Mouse (Mus musculus) heart, postnatal 0 days (tissue): Measurements from ENCODE around the gene Runx1. TPM values are rescaled to one million over a fixed set of nuclear protein-coding genes. Genes with fewer than 3 reads are reported as not detected.
A peak's percentile ranks its signal among the peaks of the same experiment; 100 is the strongest.

ENCODE experiments used
- ATAC-seq: fragments of 200-750 bp; cut with Nextera tagmentation; 2 replicates; pipeline ENCODE4 v1.8.0; 2017; ENCODE audit warnings: low read depth, moderate number of reproducible peaks, moderate library complexity; ENCODE audit not compliant: insufficient read depth
- DNase-seq: peaks from one replicate; pipeline ENCODE4 v3.0.0-alpha.2; 2016; ENCODE audit warnings: low spot score
- H3K27ac ChIP-seq: fragments of 300-500 bp; sonication (generic); 2 replicates; pipeline ENCODE4 v1.5.1; 2014; ENCODE audit warnings: low read depth, mild to moderate bottlenecking
- H3K27me3 ChIP-seq: fragments of 300-500 bp; sonication (generic); 2 replicates; pipeline ENCODE4 v1.6.1; 2014; ENCODE audit warnings: low read length, mixed read lengths; ENCODE audit not compliant: control insufficient read depth, insufficient read depth
- H3K36me3 ChIP-seq: fragments of 300-500 bp; sonication (generic); replicated peaks from 2 replicates; pipeline ENCODE4 v1.6.1; 2014; ENCODE audit warnings: low read length, mixed read lengths; ENCODE audit not compliant: control insufficient read depth, insufficient read depth
- H3K4me1 ChIP-seq: fragments of 300-500 bp; sonication (generic); 2 replicates; pipeline ENCODE4 v1.6.1; 2014; ENCODE audit warnings: antibody characterized with exemption; ENCODE audit not compliant: control insufficient read depth, insufficient read depth
- H3K4me2 ChIP-seq: fragments of 300-500 bp; sonication (generic); 2 replicates; pipeline ENCODE4 v1.6.1; 2014; ENCODE audit warnings: low read depth, mild to moderate bottlenecking, low read length, moderate library complexity
- H3K4me3 ChIP-seq: fragments of 300-500 bp; sonication (generic); 2 replicates; pipeline ENCODE4 v1.5.1; 2014; ENCODE audit warnings: low read depth, low read length
- H3K9ac ChIP-seq: fragments of 300-500 bp; sonication (generic); replicated peaks from 2 replicates; pipeline ENCODE4 v1.6.1; 2014; ENCODE audit warnings: low read depth, low read length, mixed read lengths
- H3K9me3 ChIP-seq: fragments of 300-500 bp; sonication (generic); replicated peaks from 2 replicates; pipeline ENCODE4 v1.6.1; 2016; ENCODE audit warnings: low read length; ENCODE audit not compliant: control insufficient read depth
- CTCF ChIP-seq: IDR thresholded peaks from 2 replicates; pipeline ENCODE4 v1.5.1; 2016; ENCODE audit warnings: antibody characterized with exemption, control low read depth, low read depth
- EP300 ChIP-seq: IDR thresholded peaks from 2 replicates; pipeline ENCODE4 v1.6.1; 2016; ENCODE audit warnings: antibody characterized with exemption, low read depth
- WGBS: fragments of 180-500 bp; shearing (Covaris S2); extraction: QIAGEN DNeasy Blood & Tissue Kit; methylation state at CpG from one replicate; pipeline ENCODE4 v1.1.7; 2014; 5-methylcytosine and 5-hydroxymethylcytosine counted together
- polyA plus RNA-seq: library from polyadenylated mRNA; unstranded; fragments of >200 nt; fragmentation: Nextera tagmentation; extraction: Ambion mirVana; gene quantifications from 2 replicates; pipeline ENCODE4 v1.2.1, GENCODE M21; 2015
- total RNA-seq: library from RNA; depleted of rRNA; stranded (reverse); fragments of >200 nt; gene quantifications from 2 replicates; pipeline ENCODE4 v1.2.3, GENCODE M21; 2014; ENCODE audit warnings: low replicate concordance

Runx1 gene
- total and polyA plus RNA-seq, 2 experiments from 2014 or later: 0.33 to 1.3 TPM

DNA sequence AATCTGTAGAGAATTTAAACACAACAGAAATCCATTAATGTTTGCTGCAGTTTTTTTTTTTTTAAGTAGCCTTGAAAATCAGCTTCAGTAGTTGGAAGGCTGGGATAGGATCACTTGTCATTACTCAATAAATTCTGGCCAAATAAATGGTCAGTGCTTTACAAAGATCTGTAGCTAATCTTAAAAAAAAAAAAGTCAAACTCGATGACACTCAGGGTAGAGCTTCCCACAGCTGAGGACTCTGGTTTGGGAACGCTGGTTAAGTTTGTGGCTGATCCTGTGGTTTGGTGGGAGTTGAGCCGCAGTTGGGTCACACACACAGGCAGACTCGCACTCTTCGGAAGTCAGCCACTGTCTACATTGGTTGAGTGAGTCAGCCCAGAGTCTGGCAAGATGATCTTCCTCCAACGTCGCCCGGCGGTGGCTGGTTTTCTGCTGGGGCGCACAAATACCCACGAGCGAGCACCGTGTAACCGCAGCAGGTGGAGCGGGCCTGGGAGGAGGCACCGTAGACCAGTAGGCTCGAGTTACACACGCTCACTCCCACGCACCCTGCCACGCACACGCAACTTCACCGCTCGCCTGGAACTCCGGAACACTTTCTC is 129.4 kb downstream of the Runx1 start:
- H3K9ac ChIP-seq: no peak overlapping the region
- peak overlapping the region; percentile 55 for H3K4me3 ChIP-seq
- no peaks in the 10 kb centered on the region for H3K36me3 ChIP-seq
- H3K9me3 ChIP-seq: no peaks in the 10 kb centered on the region
- DNase-seq: no peak
- peaks cover 73% of the 10 kb centered on the region for H3K27me3 ChIP-seq
- TF ChIP-seq CTCF: no peak
- 1% methylated on average over 24 of the region's 24 CpGs for WGBS
- H3K27ac ChIP-seq: no peak overlapping the region
- peaks cover 18% of the 10 kb centered on the region for H3K4me1 ChIP-seq
- ATAC-seq: no peak
- peak overlapping the region; percentile 85 for H3K4me2 ChIP-seq

DNA sequence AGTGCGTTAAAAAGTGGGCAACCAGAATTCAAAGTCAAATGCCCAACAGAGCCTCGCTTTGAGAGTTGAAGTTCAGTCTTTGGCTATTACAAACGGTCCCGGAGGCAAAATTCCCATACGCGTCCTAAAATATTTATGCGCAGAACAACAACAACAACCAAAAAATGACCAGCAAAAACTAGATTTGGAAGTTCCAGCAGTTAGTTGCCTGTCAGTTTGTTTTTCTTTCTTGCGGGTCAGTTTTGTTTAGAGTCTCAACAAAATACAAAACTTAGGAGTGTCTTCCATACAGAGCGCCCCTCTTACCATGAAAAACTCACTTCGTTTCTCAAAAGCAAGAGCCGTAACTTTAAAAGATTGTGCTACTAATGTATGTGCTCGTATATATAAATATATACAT is 130.0 kb downstream of the Runx1 start:
- Histone ChIP-seq H3K36me3 (no peaks in the 10 kb centered on the region), H3K4me3 (peak overlapping the region; percentile 55), H3K27me3 (peaks cover 76% of the 10 kb centered on the region), H3K9me3 (no peaks in the 10 kb centered on the region), H3K4me2 (peak overlapping the region; percentile 39; the same call in 1 of the 2 replicates), H3K9ac (no peak overlapping the region), H3K4me1 (peaks cover 18% of the 10 kb centered on the region), H3K27ac (no peak overlapping the region)
- ATAC-seq (no peak), DNase-seq (no peak)
- TF ChIP-seq CTCF (no peak), EP300 (no peak)
- 12% methylated on average over 12 of the region's 12 CpGs for WGBS

DNA sequence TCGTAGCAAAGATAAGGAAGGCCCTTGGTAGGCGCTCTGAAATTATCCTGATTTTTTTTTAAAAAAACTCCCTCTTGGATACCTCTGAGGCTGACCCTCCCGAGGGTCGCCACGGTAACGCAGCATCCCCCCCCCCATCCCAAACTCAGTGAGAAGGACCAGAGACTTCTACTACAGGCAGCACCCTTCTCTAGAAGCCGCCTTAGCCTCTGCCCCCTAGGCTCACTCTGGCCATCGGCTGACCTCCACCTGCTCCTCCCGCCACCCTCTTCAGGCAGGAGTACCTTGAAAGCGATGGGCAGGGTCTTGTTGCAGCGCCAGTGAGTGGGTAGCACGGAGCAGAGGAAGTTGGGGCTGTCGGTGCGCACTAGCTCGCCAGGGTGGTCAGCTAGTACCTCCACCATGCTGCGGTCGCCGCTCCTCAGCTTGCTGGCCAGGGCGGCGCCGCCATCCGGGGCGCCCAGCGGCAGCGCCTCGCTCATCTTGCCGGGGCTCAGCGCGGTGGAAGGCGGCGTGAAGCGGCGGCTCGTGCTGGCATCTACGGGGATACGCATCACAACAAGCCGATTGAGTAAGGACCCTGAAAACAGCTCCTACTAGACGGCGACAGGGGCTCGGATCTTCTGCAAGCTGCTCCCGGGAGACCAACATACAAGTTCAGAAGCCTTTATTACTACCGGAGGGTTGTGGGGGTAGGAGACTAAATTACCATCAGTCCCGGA is 130.6 kb downstream of the Runx1 start:
- Histone ChIP-seq H3K27me3 (peaks cover 76% of the 10 kb centered on the region), H3K4me1 (peaks cover 18% of the 10 kb centered on the region), H3K27ac (no peak overlapping the region), H3K4me2 (peak overlapping the region; percentile 39), H3K36me3 (no peaks in the 10 kb centered on the region), H3K9me3 (no peaks in the 10 kb centered on the region), H3K4me3 (peak overlapping the region; percentile 55), H3K9ac (no peak overlapping the region)
- TF ChIP-seq CTCF (no peak), EP300 (no peak)
- DNase-seq (no peak), ATAC-seq (no peak)
- WGBS: 2% methylated on average over 43 of the region's 43 CpGs

DNA sequence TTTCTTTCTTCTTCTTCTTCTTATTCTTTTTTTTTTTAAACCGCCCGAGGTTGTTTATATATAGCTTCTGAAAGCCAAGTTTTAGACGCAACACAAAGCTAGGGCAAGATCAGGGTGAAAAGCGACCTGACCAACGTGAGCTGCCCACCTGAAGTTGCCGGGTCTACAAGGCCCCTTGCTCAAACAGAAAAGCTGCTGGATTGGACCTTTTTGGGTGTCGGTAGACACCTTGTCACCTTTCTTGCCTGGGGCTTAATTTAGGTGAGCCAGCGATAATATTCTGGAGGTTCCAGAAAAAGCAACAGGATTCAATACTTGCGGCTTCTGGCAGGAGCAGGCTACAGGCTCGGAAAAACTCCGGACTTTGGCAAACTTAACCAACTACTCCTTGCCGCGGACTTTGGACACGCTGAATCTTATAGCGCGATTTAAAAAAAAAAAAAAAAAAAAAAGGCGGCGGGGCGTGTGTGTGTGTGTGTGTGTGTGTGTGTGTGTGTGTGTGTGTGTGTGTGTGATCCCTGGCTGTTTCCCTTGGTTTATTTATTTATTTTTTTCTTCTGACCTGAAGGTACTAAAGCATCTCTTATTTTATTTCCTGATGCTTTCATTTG is 131.3 kb downstream of the Runx1 start:
- Histone ChIP-seq H3K4me2 (peak overlapping the region; percentile 32; the same call in 1 of the 2 replicates), H3K9me3 (no peaks in the 10 kb centered on the region), H3K4me1 (peaks cover 18% of the 10 kb centered on the region), H3K4me3 (peak overlapping the region; percentile 55; the same call in 1 of the 2 replicates), H3K27me3 (peaks cover 75% of the 10 kb centered on the region), H3K36me3 (no peaks in the 10 kb centered on the region), H3K9ac (no peak overlapping the region), H3K27ac (no peak overlapping the region)
- DNase-seq: no peak
- no peak for TF ChIP-seq CTCF
- TF ChIP-seq EP300: no peak
- 8% methylated on average over 18 of the region's 19 CpGs for WGBS
- no peak for ATAC-seq

DNA sequence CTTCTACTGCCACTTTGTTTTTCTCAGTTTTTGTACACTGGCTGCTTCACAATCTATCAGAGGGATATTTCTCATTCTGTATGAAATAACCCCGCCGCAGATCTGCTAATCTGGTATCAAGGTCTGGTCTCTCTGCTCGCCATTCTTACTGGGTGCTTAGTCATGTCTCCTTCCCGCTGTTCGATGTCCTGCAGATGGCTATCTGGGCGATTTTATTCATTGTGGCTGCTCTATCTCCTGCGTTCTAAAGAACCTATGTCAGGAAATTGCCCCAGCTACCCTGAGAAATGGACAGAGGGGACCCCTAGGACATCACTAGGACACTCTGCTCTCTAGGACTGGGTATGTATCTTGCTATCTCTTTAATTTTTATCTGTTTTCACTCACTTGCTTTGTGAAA is 135.2 kb downstream of the Runx1 start:
- no peak overlapping the region for H3K4me3 ChIP-seq
- DNase-seq: no peak
- no peak overlapping the region for H3K4me2 ChIP-seq
- no peak overlapping the region for H3K27ac ChIP-seq
- no peak for ATAC-seq
- peaks cover 65% of the 10 kb centered on the region for H3K27me3 ChIP-seq
- no peaks in the 10 kb centered on the region for H3K9me3 ChIP-seq
- 63% methylated on average over 7 of the region's 7 CpGs for WGBS
- TF ChIP-seq EP300 (no peak), CTCF (no peak)
- no peaks in the 10 kb centered on the region for H3K36me3 ChIP-seq
- H3K4me1 ChIP-seq: no peaks in the 10 kb centered on the region
- no peak overlapping the region for H3K9ac ChIP-seq
